Mouse (Mus musculus): Measurements from ENCODE around the gene Alpl.

The Alpl gene

GRCm38 (mm10) chr4:137795611-137796557 is at the start of gene Alpl:
Gene Alpl (minus strand): TSS chr4:137796384.
- DNase-seq: peak; percentile 73 to 74

GRCm38 (mm10) chr4:137844656-137845055 is 48.5 kb upstream of the Alpl start:
- peak; percentile 91 to 95 for DNase-seq

GRCm38 (mm10) chr4:137839452-137839851 is 43.3 kb upstream of the Alpl start:
- DNase-seq: peak in 1 of 2 experiments; percentile 35

GRCm38 (mm10) chr4:137838791-137839190 is 42.6 kb upstream of the Alpl start:
- DNase-seq: no peak

GRCm38 (mm10) chr4:137837792-137838191 is 41.6 kb upstream of the Alpl start:
- no peak for DNase-seq

GRCm38 (mm10) chr4:137836741-137837140 is 40.6 kb upstream of the Alpl start:
- DNase-seq: no peak

GRCm38 (mm10) chr4:137835624-137836337 is 39.6 kb upstream of the Alpl start:
- peak; percentile 93 to 96 for DNase-seq

GRCm38 (mm10) chr4:137831598-137831997 is 35.4 kb upstream of the Alpl start:
- DNase-seq: no peak

- DNase-seq: no peak
These were observed 34.2 kb upstream of the Alpl start for GRCm38 (mm10) chr4:137830380-137830779.

- DNase-seq: no peak
These were observed 28.7 kb upstream of the Alpl start for GRCm38 (mm10) chr4:137824881-137825280.

GRCm38 (mm10) chr4:137823542-137823941 is 27.4 kb upstream of the Alpl start:
- peak; percentile 36 to 52 for DNase-seq

- no peak for DNase-seq
These were observed 26.4 kb upstream of the Alpl start for GRCm38 (mm10) chr4:137822537-137822936.

GRCm38 (mm10) chr4:137820721-137821120 is 24.5 kb upstream of the Alpl start:
- no peak for DNase-seq

GRCm38 (mm10) chr4:137819487-137819886 is 23.3 kb upstream of the Alpl start:
- no peak for DNase-seq

- DNase-seq: no peak
These were observed 22.2 kb upstream of the Alpl start for GRCm38 (mm10) chr4:137818341-137818740.

- no peak for DNase-seq
These were observed 20.0 kb upstream of the Alpl start for GRCm38 (mm10) chr4:137816216-137816615.

- DNase-seq: no peak
These were observed 19.3 kb upstream of the Alpl start for GRCm38 (mm10) chr4:137815473-137815872.

GRCm38 (mm10) chr4:137814140-137814539 is 18.0 kb upstream of the Alpl start:
- no peak for DNase-seq

GRCm38 (mm10) chr4:137812946-137813708 is 16.9 kb upstream of the Alpl start:
- no peak for DNase-seq

GRCm38 (mm10) chr4:137809999-137810398 is 13.8 kb upstream of the Alpl start:
- peak in 1 of 2 experiments; percentile 20 for DNase-seq

- peak; percentile 42 to 43 for DNase-seq
These were observed 11.2 kb upstream of the Alpl start for GRCm38 (mm10) chr4:137807301-137807851.

- no peak for DNase-seq
These were observed 5.0 kb upstream of the Alpl start for GRCm38 (mm10) chr4:137801196-137801595.

GRCm38 (mm10) chr4:137800324-137800723 is 4.1 kb upstream of the Alpl start:
- no peak for DNase-seq
